Mouse (Mus musculus) cortical plate, adult 2 months (tissue): ENCODE data around the gene BC005624.

Source experiments
- CTCF ChIP-seq: fragments of 200-500 bp; IDR thresholded peaks from 2 replicates; pipeline ENCODE4 v1.5.1; 2011; ENCODE audit warnings: mild to moderate bottlenecking, control low read depth, low read length; ENCODE audit not compliant: insufficient read depth; ENCODE audit errors: extremely low read depth
- POLR2A ChIP-seq: fragments of 200-500 bp; IDR thresholded peaks from 2 replicates; pipeline ENCODE4 v1.6.1; 2011; ENCODE audit warnings: mild to moderate bottlenecking, low read length, control low read depth; ENCODE audit not compliant: insufficient read depth; ENCODE audit errors: extremely low read depth

DNA sequence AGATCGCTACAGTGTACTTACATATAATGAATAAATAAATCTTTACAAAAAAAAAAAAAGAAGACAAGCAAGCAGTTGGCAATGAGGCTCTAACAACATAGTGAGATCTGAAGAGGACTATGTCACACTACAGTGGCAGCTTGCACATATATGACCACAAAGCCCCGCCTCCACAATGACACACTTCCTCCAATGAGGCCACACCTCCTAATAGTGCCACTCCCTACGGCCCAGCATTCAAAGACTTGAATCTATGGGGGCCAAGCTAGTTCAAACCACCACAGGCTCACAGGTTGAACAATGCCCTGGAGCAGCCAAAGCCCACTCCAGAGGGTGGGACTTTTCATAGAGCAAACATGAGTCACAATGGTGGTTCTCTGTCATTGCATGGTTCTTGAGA lies 50.1 kb downstream of the BC005624 start:
- TF ChIP-seq CTCF (no peak), POLR2A (no peak)
